Mouse (Mus musculus): ENCODE measurements around the gene Cpm. TPM values are rescaled to one million over a fixed set of nuclear protein-coding genes. Genes with fewer than 3 reads are reported as not detected.

Gene Cpm
- total and polyA plus RNA-seq, 3 experiments = 0.27 TPM; not detected in 2

DNA sequence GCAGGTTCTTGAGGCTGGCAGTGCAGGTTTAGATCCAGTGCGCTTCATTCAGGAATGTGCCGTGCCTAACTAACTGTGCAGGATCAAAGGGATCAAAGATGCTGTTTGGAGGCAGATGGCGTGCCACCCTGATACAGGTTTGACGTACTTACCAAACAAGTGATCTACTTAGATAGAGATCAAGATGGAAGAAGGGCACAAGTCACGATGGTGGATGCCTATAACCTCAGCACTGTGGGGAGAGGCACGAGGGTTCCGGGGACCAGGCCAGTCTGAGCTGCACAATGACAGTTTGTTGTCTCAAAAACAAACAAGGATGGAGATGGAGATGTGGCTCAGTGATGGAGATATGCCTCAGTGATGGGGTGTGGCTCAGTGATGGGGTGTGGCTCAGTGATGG lies 21.4 kb downstream of the Cpm start:
- ATAC-seq (ENCODE audit: extremely low read depth, insufficient number of reproducible peaks, low FRiP score, poor library complexity, severe bottlenecking) (no peak), DNase-seq (ENCODE audit: low spot score) (no peak)
- H3K4me3 ChIP-seq (ENCODE audit: low read depth, low read length) = no peak overlapping the region
- H3K4me1 ChIP-seq (ENCODE audit: insufficient read depth, low read depth, low read length) = no peaks in the 10 kb centered on the region
- H3K27me3 ChIP-seq (ENCODE audit: insufficient read depth, low read length) = no peaks in the 10 kb centered on the region
- no peaks in the 10 kb centered on the region for H3K9me3 ChIP-seq (replicated peaks)
- TF ChIP-seq POLR2AphosphoS5 (IDR thresholded peaks at IDR 0.05; ENCODE audit: insufficient replicate concordance, low read depth, low read length) (no peak), TAL1 (conservative IDR thresholded peaks at IDR 0.05; ENCODE audit: low read depth, low read length) (no peak), CTCF (IDR thresholded peaks at IDR 0.05; ENCODE audit: low read depth, low read length) (no peak), GATA1 (IDR thresholded peaks at IDR 0.05; ENCODE audit: borderline replicate concordance, low read length) (no peak), GATA2 (IDR thresholded peaks at IDR 0.05; ENCODE audit: borderline replicate concordance, low read depth, low read length) (no peak)
- H3K36me3 ChIP-seq (replicated peaks) = no peaks in the 10 kb centered on the region

DNA sequence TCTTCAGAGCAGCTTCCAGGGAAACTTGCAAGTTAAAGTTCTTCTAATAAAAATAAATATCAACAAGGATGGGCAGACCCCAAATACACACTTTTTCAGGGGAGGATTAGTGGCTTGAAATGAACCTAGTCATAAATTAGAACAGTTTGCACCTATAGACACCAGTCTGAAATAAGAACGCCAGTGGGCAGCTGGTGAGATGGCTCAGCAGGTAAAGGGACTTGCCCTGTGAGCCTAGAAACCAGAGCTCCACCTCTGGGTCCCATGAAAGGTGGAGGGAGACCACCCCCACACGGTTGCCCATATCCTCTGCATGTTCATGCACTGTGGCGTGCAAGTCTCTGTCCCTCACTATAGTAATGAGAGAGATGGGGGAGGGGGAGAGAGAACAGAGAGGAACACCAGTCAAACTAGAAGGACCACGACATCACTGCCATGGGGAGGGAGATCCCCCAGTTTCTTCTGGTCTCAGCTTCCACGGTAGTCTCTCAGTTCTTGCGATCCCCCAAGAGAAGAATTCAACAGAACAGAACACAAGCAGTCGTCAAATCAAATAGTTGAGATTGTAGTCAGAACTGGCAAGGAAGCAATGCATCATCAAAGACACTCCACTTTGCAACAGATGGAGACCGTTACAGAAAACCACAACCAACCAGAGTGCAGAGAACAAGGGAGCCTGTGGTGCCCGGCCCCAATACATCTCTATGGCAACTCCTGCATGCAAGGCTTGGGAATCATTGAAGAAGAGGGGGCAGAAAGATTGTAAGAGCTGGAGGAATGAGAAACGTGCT lies 22.5 kb downstream of the Cpm start:
- Histone ChIP-seq H3K27me3 (ENCODE audit: insufficient read depth, low read length) (no peaks in the 10 kb centered on the region), H3K9me3 (replicated peaks) (no peaks in the 10 kb centered on the region), H3K36me3 (replicated peaks) (no peaks in the 10 kb centered on the region), H3K4me1 (ENCODE audit: insufficient read depth, low read depth, low read length) (no peaks in the 10 kb centered on the region), H3K4me3 (ENCODE audit: low read depth, low read length) (no peak overlapping the region)
- DNase-seq (ENCODE audit: low spot score) (no peak), ATAC-seq (ENCODE audit: extremely low read depth, insufficient number of reproducible peaks, low FRiP score, poor library complexity, severe bottlenecking) (no peak)
- TF ChIP-seq GATA2 (IDR thresholded peaks at IDR 0.05; ENCODE audit: borderline replicate concordance, low read depth, low read length) = no peak
- TF ChIP-seq TAL1 (conservative IDR thresholded peaks at IDR 0.05; ENCODE audit: low read depth, low read length) = no peak
- TF ChIP-seq GATA1 (IDR thresholded peaks at IDR 0.05; ENCODE audit: borderline replicate concordance, low read length) = no peak
- TF ChIP-seq POLR2AphosphoS5 (IDR thresholded peaks at IDR 0.05; ENCODE audit: insufficient replicate concordance, low read depth, low read length) = no peak
- TF ChIP-seq CTCF (IDR thresholded peaks at IDR 0.05; ENCODE audit: low read depth, low read length) = no peak

DNA sequence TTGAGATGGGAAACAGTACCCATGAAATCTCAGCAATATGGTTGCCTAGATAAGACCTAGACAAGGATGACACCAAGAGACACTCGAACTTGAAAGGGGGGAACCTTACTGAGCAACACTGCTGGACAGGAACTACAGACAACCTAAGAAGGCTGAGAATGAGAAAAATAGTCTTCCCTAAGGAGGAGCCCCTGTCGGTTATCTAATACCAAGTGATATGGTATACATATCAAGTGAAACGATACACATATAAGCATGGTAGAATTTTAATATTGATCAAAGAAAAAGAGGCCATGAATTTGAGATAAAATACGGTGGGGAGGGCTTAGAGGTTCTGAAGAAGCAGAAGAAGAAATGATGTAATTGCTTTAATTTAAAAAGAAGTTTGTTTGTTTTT lies 23.1 kb downstream of the Cpm start:
- no peaks in the 10 kb centered on the region for H3K27me3 ChIP-seq (ENCODE audit: insufficient read depth, low read length)
- TF ChIP-seq GATA2 (IDR thresholded peaks at IDR 0.05; ENCODE audit: borderline replicate concordance, low read depth, low read length) = no peak
- TF ChIP-seq GATA1 (IDR thresholded peaks at IDR 0.05; ENCODE audit: borderline replicate concordance, low read length) = no peak
- TF ChIP-seq CTCF (IDR thresholded peaks at IDR 0.05; ENCODE audit: low read depth, low read length) = no peak
- no peak for TF ChIP-seq POLR2AphosphoS5 (IDR thresholded peaks at IDR 0.05; ENCODE audit: insufficient replicate concordance, low read depth, low read length)
- TF ChIP-seq TAL1 (conservative IDR thresholded peaks at IDR 0.05; ENCODE audit: low read depth, low read length) = no peak
- DNase-seq (ENCODE audit: low spot score) (no peak), ATAC-seq (ENCODE audit: extremely low read depth, insufficient number of reproducible peaks, low FRiP score, poor library complexity, severe bottlenecking) (no peak)
- no peaks in the 10 kb centered on the region for H3K4me1 ChIP-seq (ENCODE audit: insufficient read depth, low read depth, low read length)
- H3K4me3 ChIP-seq (ENCODE audit: low read depth, low read length) = no peak overlapping the region
- H3K36me3 ChIP-seq (replicated peaks) = no peaks in the 10 kb centered on the region
- no peaks in the 10 kb centered on the region for H3K9me3 ChIP-seq (replicated peaks)

DNA sequence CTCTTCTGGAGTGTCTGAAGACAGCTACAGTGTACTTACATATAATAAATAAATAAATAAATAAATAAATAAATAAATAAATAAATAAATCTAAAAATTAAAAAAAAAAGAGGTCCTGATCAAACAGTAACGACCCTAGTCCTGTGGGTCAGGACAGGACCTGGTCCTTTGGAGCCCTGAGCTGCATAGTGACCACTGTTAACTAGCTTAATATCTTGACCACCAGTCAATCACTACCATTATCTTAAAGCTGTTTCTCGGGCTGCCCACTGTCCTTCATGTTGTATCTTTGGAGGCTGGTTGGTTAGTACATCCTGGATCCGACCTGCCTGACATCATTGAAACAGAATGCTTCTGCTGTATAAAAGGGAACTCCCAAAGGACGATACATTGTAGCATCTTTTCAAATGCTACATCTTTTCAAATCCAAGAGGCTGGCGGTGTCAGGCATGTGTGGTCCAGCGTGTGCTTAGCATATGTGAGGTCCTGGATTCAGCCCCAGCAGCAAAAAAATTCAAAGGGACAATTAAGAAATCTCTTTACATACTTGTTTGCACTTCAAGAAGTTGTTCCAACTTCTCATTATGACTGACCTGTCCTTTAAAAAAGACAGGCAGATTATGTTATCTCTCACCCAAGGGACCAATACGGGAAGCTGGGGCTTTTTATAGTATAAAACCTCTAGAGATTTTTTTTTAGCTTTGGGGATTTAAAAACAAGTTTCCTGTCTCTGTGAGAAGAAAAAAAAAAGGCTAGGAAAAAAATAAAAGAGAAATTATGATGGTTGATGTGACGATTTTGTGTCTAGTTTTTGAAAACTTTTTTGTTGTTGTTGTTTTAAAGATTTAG lies 23.9 kb downstream of the Cpm start:
- H3K9me3 ChIP-seq (replicated peaks) = no peaks in the 10 kb centered on the region
- H3K4me1 ChIP-seq (ENCODE audit: insufficient read depth, low read depth, low read length) = no peaks in the 10 kb centered on the region
- no peaks in the 10 kb centered on the region for H3K36me3 ChIP-seq (replicated peaks)
- H3K27me3 ChIP-seq (ENCODE audit: insufficient read depth, low read length) = no peaks in the 10 kb centered on the region
- ATAC-seq (ENCODE audit: extremely low read depth, insufficient number of reproducible peaks, low FRiP score, poor library complexity, severe bottlenecking) = no peak
- H3K4me3 ChIP-seq (ENCODE audit: low read depth, low read length) = no peak overlapping the region
- no peak for DNase-seq (ENCODE audit: low spot score)
- TF ChIP-seq GATA1 (IDR thresholded peaks at IDR 0.05; ENCODE audit: borderline replicate concordance, low read length) (no peak), POLR2AphosphoS5 (IDR thresholded peaks at IDR 0.05; ENCODE audit: insufficient replicate concordance, low read depth, low read length) (no peak), TAL1 (conservative IDR thresholded peaks at IDR 0.05; ENCODE audit: low read depth, low read length) (no peak), CTCF (IDR thresholded peaks at IDR 0.05; ENCODE audit: low read depth, low read length) (no peak), GATA2 (IDR thresholded peaks at IDR 0.05; ENCODE audit: borderline replicate concordance, low read depth, low read length) (no peak)

DNA sequence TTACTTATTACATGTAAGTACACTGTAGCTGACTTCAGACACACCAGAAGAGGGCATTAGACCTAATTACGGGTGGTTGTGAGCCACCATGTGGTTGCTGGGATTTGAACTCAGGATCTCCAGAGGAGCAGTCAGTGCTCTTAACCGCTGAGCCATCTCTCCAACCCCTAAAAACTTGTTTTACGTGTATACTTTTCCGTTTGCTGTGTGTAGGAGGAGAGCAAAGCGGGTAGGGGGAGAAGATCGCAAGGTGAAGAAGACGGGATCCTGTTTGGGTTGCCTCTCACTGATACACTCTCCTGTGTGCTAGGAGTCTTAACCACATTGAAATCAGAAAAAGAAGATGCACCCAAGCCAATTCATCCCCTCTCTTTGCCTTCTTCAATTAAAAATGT lies 24.5 kb downstream of the Cpm start:
- H3K36me3 ChIP-seq (replicated peaks) = no peaks in the 10 kb centered on the region
- TF ChIP-seq CTCF (IDR thresholded peaks at IDR 0.05; ENCODE audit: low read depth, low read length) (no peak), GATA1 (IDR thresholded peaks at IDR 0.05; ENCODE audit: borderline replicate concordance, low read length) (no peak), POLR2AphosphoS5 (IDR thresholded peaks at IDR 0.05; ENCODE audit: insufficient replicate concordance, low read depth, low read length) (no peak), GATA2 (IDR thresholded peaks at IDR 0.05; ENCODE audit: borderline replicate concordance, low read depth, low read length) (no peak), TAL1 (conservative IDR thresholded peaks at IDR 0.05; ENCODE audit: low read depth, low read length) (no peak)
- no peaks in the 10 kb centered on the region for H3K4me1 ChIP-seq (ENCODE audit: insufficient read depth, low read depth, low read length)
- DNase-seq (ENCODE audit: low spot score) (no peak), ATAC-seq (ENCODE audit: extremely low read depth, insufficient number of reproducible peaks, low FRiP score, poor library complexity, severe bottlenecking) (no peak)
- no peak overlapping the region for H3K4me3 ChIP-seq (ENCODE audit: low read depth, low read length)
- no peaks in the 10 kb centered on the region for H3K27me3 ChIP-seq (ENCODE audit: insufficient read depth, low read length)
- no peaks in the 10 kb centered on the region for H3K9me3 ChIP-seq (replicated peaks)

DNA sequence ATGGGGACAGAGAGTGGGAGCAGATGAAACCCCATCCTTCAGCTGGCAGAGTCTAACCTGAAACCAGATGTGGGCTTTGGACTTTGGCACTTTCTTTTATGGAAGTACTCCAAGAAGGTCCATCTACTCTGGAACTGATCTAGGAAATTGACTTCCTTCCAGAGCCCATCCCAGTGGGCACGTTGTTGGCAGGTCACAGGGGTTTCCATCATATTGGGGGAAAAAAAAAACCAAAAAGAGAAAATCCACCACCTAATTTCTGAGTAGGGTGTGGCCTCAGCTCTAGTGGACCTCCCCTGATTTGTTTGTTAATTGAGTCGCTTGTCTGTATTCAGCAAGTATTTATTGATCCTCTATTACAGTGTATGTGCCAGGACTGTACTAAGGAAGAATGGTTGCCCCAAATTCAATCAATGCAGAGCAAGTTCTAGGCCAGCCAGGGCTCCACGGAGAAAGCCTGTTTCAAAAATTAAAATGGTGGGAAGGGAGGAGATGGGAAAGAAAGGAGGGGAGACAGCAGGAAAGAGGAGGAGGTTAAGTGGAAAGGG lies 25.4 kb downstream of the Cpm start:
- TF ChIP-seq CTCF (IDR thresholded peaks at IDR 0.05; ENCODE audit: low read depth, low read length) (no peak), GATA1 (IDR thresholded peaks at IDR 0.05; ENCODE audit: borderline replicate concordance, low read length) (no peak), TAL1 (conservative IDR thresholded peaks at IDR 0.05; ENCODE audit: low read depth, low read length) (no peak), POLR2AphosphoS5 (IDR thresholded peaks at IDR 0.05; ENCODE audit: insufficient replicate concordance, low read depth, low read length) (no peak), GATA2 (IDR thresholded peaks at IDR 0.05; ENCODE audit: borderline replicate concordance, low read depth, low read length) (no peak)
- H3K27me3 ChIP-seq (ENCODE audit: insufficient read depth, low read length) = no peaks in the 10 kb centered on the region
- H3K36me3 ChIP-seq (replicated peaks) = no peaks in the 10 kb centered on the region
- DNase-seq (ENCODE audit: low spot score) (no peak), ATAC-seq (ENCODE audit: extremely low read depth, insufficient number of reproducible peaks, low FRiP score, poor library complexity, severe bottlenecking) (no peak)
- H3K9me3 ChIP-seq (replicated peaks) = no peaks in the 10 kb centered on the region
- H3K4me3 ChIP-seq (ENCODE audit: low read depth, low read length) = no peak overlapping the region
- H3K4me1 ChIP-seq (ENCODE audit: insufficient read depth, low read depth, low read length) = no peaks in the 10 kb centered on the region
